Mouse (Mus musculus) lung, embryonic 14.5 days (tissue): ENCODE measurements around the gene Ppp1r12b. TPM values are rescaled to one million over a fixed set of nuclear protein-coding genes. Genes with fewer than 3 reads are reported as not detected.

Source experiments
- ATAC-seq: fragments of 200-750 bp; cut with Nextera tagmentation; 2 replicates; pipeline ENCODE4 v1.8.0; 2017; ENCODE audit warnings: mild to moderate bottlenecking, moderate TSS enrichment, moderate library complexity; ENCODE audit not compliant: insufficient read depth
- DNase-seq: peaks from one replicate; pipeline ENCODE4 v3.0.0-alpha.2; 2015
- H3K27ac ChIP-seq: fragments of 300-500 bp; sonication (generic); 2 replicates; pipeline ENCODE4 v1.5.1; 2014; ENCODE audit warnings: low read depth, mild to moderate bottlenecking, moderate library complexity
- H3K27me3 ChIP-seq: fragments of 300-500 bp; sonication (generic); 2 replicates; pipeline ENCODE4 v1.6.1; 2014; ENCODE audit warnings: low read length, control low read depth; ENCODE audit not compliant: insufficient read depth
- H3K36me3 ChIP-seq: fragments of 300-500 bp; sonication (generic); 2 replicates; pipeline ENCODE4 v1.6.1; 2014; ENCODE audit warnings: control low read depth; ENCODE audit not compliant: insufficient read depth
- H3K4me1 ChIP-seq: fragments of 300-500 bp; sonication (generic); 2 replicates; pipeline ENCODE4 v1.6.1; 2014; ENCODE audit warnings: antibody characterized with exemption, control low read depth; ENCODE audit not compliant: insufficient read depth
- H3K4me2 ChIP-seq: fragments of 300-500 bp; sonication (generic); 2 replicates; pipeline ENCODE4 v1.6.1; 2014; ENCODE audit warnings: mild to moderate bottlenecking
- H3K4me3 ChIP-seq: fragments of 300-500 bp; sonication (generic); 2 replicates; pipeline ENCODE4 v1.5.1; 2014; ENCODE audit warnings: low read depth, low read length
- H3K9ac ChIP-seq: fragments of 300-500 bp; sonication (generic); 2 replicates; pipeline ENCODE4 v1.6.1; 2014
- H3K9me3 ChIP-seq: fragments of 300-500 bp; sonication (generic); 2 replicates; pipeline ENCODE4 v1.6.1; 2016; ENCODE audit warnings: low read depth, low read length, control low read depth
- CTCF ChIP-seq: IDR thresholded peaks from 2 replicates; pipeline ENCODE4 v1.5.1; 2016; ENCODE audit warnings: antibody characterized with exemption, low read depth
- WGBS: fragments of 180-500 bp; shearing (Covaris S2); extraction: QIAGEN DNeasy Blood & Tissue Kit; methylation state at CpG from one replicate; pipeline ENCODE4 v1.1.7; 2014; 5-methylcytosine and 5-hydroxymethylcytosine counted together
- polyA plus RNA-seq: library from polyadenylated mRNA; unstranded; fragments of >200 nt; fragmentation: Nextera tagmentation; extraction: Ambion mirVana; gene quantifications from 2 replicates; pipeline ENCODE4 v1.2.1, GENCODE M21; 2014

Gene Ppp1r12b
- polyA plus RNA-seq, 1 experiment from 2014 or later = 11.5 TPM

DNA sequence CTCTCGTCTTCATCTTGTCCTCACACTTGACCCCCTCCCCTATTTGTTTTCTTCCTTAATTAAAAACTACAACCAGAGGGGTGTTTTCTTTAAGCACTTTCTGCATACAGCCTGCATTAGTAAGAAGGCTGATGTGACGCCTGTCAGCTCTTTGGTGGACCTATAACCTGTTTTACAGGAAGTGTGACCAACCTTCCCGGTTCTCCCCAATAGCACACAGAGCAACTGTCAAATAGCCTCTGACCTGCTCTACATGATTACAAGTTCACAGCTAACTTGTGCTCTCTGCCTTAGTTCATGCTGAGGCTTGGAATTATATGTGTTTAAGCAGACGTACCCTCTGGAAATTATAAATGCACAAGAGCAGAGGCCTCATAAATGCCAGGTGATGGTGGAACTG is 189.3 kb downstream of the Ppp1r12b start:
- H3K9me3 ChIP-seq = no peaks in the 10 kb centered on the region
- peaks cover 15% of the 10 kb centered on the region for H3K4me1 ChIP-seq
- no peaks in the 10 kb centered on the region for H3K27me3 ChIP-seq
- no peak overlapping the region for H3K27ac ChIP-seq
- H3K4me3 ChIP-seq = no peak overlapping the region
- no peak overlapping the region for H3K4me2 ChIP-seq
- DNase-seq (no peak), ATAC-seq (no peak)
- TF ChIP-seq CTCF = no peak
- H3K36me3 ChIP-seq = peaks cover 31% of the 10 kb centered on the region; the same call in 1 of the 2 replicates
- H3K9ac ChIP-seq = no peak overlapping the region
- 69% methylated on average over 4 of the region's 4 CpGs for WGBS

DNA sequence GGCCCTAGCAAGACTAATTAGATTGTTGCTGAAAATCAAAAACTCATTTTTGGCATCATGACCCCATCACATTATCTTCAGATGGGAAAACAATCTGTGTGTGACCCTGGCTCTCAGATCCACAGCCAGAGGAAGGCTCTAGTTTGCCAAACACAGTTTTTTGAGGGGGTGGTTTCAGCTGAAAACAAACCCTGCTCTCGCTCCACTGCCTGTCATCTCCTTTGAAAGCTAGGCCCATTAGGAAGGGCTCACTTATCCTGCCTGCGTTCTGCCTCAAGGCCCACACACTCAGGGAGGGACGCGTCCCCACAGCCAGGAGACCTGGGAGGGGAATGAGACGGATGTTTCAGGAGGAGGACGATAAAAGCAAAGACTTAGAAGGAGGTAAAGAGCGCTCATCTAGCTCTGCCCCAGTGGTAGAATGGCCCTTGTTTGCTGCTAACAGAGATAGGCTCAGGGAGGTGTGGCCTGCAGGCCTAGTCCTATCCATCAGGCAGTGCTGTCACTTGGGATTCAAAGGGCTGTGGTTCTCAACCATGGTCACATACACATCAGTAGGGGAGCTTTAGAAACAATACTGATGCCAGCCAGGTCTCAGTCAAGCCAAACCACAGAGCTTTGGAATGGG is 190.8 kb downstream of the Ppp1r12b start:
- H3K27me3 ChIP-seq = no peaks in the 10 kb centered on the region
- H3K4me1 ChIP-seq = peaks cover 14% of the 10 kb centered on the region
- TF ChIP-seq CTCF = no peak
- WGBS = 26% methylated on average over 7 of the region's 7 CpGs
- H3K27ac ChIP-seq = peak overlapping the region; percentile 75
- peaks cover 35% of the 10 kb centered on the region for H3K36me3 ChIP-seq
- H3K9ac ChIP-seq = no peak overlapping the region
- no peak overlapping the region for H3K4me3 ChIP-seq
- ATAC-seq (peak; percentile 52), DNase-seq (peak; percentile 72)
- H3K9me3 ChIP-seq = no peaks in the 10 kb centered on the region
- no peak overlapping the region for H3K4me2 ChIP-seq

DNA sequence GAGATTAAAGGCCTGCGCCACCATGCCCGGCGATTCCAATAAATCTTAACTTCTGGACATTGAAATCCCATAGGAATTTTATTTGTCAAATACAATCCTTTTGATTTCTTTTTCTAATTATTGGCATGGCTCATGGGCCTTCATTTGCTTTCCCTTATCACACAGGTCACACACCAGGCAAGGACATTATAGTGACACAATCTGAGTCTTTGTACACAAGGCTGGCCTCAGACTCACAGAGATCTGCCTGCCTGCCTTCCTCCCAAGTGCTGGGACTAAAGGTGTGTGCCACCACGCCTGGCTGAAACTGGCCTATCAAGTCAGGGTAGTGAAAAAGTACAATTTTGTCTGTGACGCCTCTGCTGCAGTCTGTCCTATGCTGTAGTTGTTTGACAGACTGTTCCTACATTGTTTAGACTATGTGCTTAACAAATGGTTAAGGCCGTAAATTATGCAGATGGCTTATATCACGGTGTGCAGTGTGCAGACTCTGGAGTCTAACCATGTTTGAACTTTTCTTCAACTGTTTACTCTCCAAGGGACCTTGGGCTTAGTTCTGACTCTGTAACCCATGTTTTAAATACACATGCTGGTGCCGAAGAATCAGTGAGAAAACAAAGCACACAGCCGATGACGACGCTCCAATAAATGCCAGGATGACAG is 191.8 kb downstream of the Ppp1r12b start:
- Histone ChIP-seq H3K4me2 (no peak overlapping the region), H3K36me3 (peaks cover 44% of the 10 kb centered on the region), H3K27ac (peak overlapping the region; percentile 75), H3K9me3 (no peaks in the 10 kb centered on the region), H3K4me3 (no peak overlapping the region), H3K9ac (no peak overlapping the region), H3K27me3 (no peaks in the 10 kb centered on the region), H3K4me1 (peaks cover 14% of the 10 kb centered on the region)
- WGBS = 39% methylated on average over 11 of the region's 11 CpGs
- peak; percentile 63 for DNase-seq
- peak; percentile 59; the same call in 1 of the 2 replicates for ATAC-seq
- no peak for TF ChIP-seq CTCF

DNA sequence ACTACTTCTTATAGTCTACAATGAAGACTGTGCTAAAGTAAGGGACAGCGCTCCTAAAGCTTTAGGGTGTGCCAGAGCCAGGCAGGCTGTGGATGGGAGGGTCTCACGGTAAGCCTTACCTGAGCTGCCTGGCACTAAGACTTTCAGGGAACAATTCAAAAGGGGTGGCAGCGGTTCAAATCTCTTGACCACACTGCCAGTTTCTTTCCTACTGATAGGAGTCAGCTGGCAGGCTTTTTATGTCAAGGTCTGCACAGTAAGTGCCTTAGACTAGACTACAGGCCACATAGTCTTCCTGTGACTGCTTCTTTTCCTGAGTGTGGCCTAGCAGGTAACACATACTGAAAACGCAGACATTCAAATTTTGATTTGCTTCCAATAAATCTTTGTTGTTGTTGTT is 192.5 kb downstream of the Ppp1r12b start:
- no peak overlapping the region for H3K9ac ChIP-seq
- no peak for TF ChIP-seq CTCF
- H3K9me3 ChIP-seq = no peaks in the 10 kb centered on the region
- H3K27ac ChIP-seq = no peak overlapping the region; the same call in 1 of the 2 replicates
- H3K4me1 ChIP-seq = peaks cover 14% of the 10 kb centered on the region
- ATAC-seq (no peak), DNase-seq (no peak)
- peaks cover 45% of the 10 kb centered on the region for H3K36me3 ChIP-seq
- 90% methylated on average over 4 of the region's 4 CpGs for WGBS
- H3K4me2 ChIP-seq = no peak overlapping the region
- H3K27me3 ChIP-seq = no peaks in the 10 kb centered on the region
- no peak overlapping the region for H3K4me3 ChIP-seq

DNA sequence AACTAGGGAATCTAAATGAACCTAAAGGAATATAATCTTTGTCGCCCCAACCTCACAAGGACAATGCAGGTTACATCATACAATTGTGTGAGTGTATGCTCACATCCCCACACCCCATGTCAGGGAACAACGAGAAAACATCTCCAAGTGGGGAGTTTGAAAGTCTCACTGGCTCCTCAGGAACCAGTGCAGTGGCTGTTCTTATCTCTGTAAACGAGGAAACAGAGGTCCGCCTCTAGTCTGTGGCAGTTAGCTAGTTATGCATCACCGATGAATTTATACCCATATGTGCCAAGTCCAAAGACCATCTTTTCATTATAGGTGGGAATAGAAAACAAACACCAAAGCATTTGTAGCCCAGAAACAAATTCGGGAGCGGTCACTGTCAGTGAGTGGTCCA is 194.2 kb downstream of the Ppp1r12b start:
- no peak for TF ChIP-seq CTCF
- peaks cover 30% of the 10 kb centered on the region for H3K36me3 ChIP-seq
- ATAC-seq = no peak

DNA sequence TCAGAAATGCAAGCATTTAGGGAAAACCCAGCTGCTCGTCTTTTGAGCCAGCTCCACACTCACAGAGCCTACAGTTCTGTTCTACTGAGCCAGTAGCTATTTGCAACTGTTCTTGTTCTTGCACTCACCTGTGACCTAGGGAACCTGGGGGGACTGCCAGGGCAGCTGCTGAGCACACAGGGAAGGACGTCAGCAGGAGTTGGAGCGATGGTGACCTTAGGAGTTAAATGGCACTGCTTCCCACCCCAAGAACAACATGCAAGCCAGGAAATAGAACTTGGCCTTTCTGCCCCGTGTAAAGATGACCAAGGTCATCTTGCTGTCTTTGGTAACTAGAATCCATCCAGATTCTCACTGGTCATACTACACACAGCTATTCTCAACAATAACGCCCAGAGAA is 195.1 kb downstream of the Ppp1r12b start:
- no peak for TF ChIP-seq CTCF
- DNase-seq (no peak), ATAC-seq (no peak)
- Histone ChIP-seq H3K4me1 (peaks cover 20% of the 10 kb centered on the region), H3K9me3 (no peaks in the 10 kb centered on the region), H3K27me3 (no peaks in the 10 kb centered on the region), H3K27ac (no peak overlapping the region), H3K4me2 (no peak overlapping the region), H3K4me3 (no peak overlapping the region), H3K9ac (no peak overlapping the region), H3K36me3 (peaks cover 25% of the 10 kb centered on the region)
- 71% methylated on average over 5 of the region's 5 CpGs for WGBS

More for the DNA sequence above, 194.2 kb downstream of the Ppp1r12b start:
- no peak overlapping the region for H3K4me3 ChIP-seq
- H3K27me3 ChIP-seq = no peaks in the 10 kb centered on the region
- H3K27ac ChIP-seq = no peak overlapping the region
- H3K4me2 ChIP-seq = no peak overlapping the region
- H3K9me3 ChIP-seq = no peaks in the 10 kb centered on the region
- H3K9ac ChIP-seq = no peak overlapping the region
- no peak for DNase-seq
- 81% methylated on average over 7 of the region's 7 CpGs for WGBS
- peaks cover 15% of the 10 kb centered on the region for H3K4me1 ChIP-seq

DNA sequence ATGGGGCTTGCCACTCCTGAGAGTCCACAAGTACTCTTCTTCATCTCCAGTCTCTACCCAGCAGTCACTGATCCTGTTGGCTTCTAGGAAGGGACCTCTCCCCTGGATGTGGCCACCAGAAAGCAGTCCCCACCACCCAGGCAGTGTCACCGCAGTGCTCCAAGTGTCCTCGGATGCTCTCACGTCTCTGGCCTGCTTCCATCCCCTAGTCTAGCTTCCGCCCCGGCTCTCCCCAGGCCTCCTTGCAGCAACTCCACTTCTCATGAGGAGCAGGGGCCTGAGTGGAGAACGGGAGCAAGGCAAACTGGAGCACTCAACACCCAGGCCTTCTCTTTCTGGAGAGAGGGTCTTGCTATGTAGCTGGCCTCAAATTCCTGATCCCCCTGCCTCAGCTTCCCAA is 196.6 kb downstream of the Ppp1r12b start:
- H3K27ac ChIP-seq = no peak overlapping the region
- 78% methylated on average over 6 of the region's 6 CpGs for WGBS
- peaks cover 23% of the 10 kb centered on the region for H3K4me1 ChIP-seq
- no peaks in the 10 kb centered on the region for H3K9me3 ChIP-seq
- no peak overlapping the region for H3K4me3 ChIP-seq
- H3K27me3 ChIP-seq = no peaks in the 10 kb centered on the region
- no peak for ATAC-seq
- DNase-seq = no peak
- no peak overlapping the region for H3K4me2 ChIP-seq
- no peak overlapping the region for H3K9ac ChIP-seq
- peaks cover 29% of the 10 kb centered on the region for H3K36me3 ChIP-seq
- no peak for TF ChIP-seq CTCF
